Mouse (Mus musculus): Measurements from ENCODE around the gene Cables2.

DNA sequence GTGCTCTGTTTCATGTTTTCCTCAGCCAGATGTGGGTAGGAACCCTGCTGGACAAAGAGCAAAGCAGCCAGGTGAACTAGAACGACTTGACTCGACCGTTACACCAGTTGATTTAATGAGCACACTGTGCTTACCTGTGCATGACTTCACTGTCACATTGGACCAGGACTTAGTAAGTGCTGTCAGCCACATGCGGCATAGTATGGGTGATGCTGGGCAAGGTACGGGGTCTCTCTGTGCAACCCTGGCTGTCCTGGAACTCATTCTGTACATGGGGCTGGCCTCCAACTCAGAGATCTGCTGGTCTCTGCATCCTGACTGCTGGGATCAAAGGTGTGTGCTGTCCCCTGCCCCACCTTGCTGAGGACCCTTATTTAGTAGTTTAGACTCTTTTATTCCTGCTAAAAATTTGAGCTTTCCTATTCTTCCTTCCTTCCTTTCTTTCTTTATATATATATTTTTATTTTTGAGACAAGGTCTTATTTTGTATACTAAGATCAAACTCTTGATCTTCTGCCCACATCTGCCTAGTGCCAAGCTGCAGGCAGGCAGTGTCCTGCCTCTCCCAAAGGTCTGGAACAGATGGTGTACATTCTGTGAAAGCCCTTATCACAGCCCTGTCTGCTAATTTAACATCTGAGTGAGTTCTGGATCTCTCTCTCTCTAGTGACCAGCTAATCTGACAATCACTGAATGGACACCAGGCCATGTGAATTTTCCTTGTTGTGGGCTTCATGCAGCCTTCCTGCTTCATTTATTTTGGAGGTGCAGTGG, 18.7 kb downstream of the Cables2 start:
- TF ChIP-seq POLR2A (IDR thresholded peaks at IDR 0.05; ENCODE audit: borderline replicate concordance, low read depth, low read length) (no peak), CTCF (IDR thresholded peaks at IDR 0.05; ENCODE audit: low read depth, low read length) (no peak)
